Mouse (Mus musculus) frontal cortex, postnatal 25 days (tissue): Measurements from ENCODE around the gene Ryr3.

Source experiments
- DNase-seq, 2 experiments: peaks; one replicate each; pipeline ENCODE4 v3.0.0; 2022; ENCODE audit warnings: low spot score in 2 of 2

The Ryr3 gene

GRCm38 (mm10) chr2:112912611-112913010, 304.3 kb downstream of the Ryr3 start:
- DNase-seq: no peak

DNA sequence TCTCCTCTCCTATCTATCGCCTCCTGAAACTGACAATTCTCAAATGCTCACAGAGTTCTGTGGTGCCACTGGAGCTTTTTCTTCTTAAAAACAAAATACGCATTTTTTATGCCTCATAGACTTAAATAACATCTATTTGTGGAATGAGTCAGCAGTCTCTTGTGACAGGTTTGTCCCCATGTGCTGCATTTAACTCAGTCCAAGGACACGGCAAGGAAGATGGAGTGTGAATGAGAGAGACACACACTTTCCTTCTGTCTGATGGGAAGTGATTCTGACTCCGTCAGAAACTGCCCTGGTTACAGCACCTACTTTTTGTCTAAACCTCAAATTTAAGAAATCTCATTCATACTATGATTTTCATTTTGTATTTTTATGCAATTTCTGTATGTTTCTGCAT, 306.3 kb downstream of the Ryr3 start:
- DNase-seq: no peak

DNA sequence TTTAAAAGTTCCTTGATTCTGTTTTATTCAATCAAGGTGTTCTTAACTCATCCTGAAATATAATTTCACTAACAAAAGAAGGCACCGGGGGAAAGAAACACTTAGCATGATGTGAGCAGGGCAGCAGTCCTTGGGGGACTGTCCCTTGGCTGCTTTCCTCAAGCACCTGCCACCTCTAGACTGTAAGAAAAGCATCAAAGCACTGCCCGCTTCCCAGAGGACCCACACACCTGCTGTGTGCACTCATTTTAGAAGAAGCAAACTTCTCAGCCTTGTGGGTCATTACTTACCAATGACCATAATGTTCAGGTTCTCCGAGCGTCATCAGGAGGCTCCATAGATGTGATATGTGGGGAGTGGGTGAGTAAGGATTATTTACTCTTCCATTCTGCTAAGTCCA, 307.8 kb downstream of the Ryr3 start:
- DNase-seq: no peak

GRCm38 (mm10) chr2:112900747-112901146, 316.1 kb downstream of the Ryr3 start:
- no peak for DNase-seq

DNA sequence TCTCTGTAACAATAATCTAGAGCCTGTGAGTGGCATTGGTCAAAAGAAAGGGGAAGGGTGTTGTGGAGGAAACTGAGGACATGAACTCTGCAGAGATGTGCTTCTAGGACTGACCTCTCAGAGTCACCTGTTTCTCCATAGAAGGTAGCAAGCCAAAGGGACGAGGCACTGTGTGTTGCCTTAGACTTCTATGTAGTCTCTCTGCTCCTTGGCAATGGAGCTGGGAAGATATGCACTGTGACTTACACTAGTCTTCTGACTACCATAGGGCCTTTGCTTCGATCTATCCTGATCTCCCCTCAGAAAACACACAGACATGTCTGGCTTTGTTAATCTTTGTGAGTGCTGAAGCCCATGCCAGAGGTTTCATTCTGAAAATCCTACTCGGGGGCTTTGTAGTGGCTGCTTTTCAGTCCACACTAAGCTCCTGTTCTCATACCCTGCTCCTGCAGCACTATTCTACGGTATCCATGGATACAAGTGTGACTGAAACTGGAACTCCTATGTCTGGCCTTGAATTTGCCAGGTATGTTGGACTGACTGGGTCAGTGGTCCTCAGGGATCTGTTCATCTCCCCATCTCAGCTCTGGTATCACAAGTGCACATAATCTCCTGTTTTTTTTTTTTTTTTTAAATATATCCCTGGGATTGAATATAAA, 332.3 kb downstream of the Ryr3 start:
- no peak for DNase-seq

DNA sequence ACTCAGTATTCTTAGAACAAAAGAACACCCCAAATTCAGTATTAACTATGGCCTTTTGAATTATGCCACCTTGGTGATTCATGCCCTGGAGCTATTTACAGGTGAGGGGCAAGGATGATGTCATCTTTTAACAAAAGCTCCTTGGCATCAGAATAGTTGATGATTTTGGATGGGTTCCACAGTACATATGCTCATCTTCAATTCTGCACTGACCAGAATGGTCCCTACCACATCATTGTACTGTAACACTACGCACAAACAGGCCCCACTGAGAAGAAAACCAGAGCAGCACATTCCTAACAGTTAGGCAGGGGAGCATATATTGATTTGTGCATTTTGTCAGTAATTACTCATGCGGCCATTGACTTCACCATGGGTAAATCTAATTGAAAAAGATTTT, 335.1 kb downstream of the Ryr3 start:
- DNase-seq: no peak

DNA sequence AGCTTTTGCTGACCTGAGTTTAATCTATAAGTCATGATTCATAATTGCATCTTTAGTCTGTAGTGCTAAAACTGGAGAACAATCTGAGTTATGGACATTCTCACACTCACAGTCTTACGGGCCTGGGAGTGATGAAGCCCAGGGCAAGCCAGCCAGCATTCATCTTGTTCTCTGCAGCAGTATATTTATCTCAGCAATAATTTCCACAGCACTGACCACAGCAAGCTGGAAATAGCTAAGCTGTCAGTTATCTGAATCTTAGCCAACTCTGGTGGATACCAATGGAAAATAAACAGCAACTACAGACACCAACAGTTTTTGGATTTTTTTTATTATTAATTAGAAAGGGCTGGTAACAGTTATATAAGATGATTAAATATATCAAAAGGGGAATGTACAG, 335.5 kb downstream of the Ryr3 start:
- no peak for DNase-seq

DNA sequence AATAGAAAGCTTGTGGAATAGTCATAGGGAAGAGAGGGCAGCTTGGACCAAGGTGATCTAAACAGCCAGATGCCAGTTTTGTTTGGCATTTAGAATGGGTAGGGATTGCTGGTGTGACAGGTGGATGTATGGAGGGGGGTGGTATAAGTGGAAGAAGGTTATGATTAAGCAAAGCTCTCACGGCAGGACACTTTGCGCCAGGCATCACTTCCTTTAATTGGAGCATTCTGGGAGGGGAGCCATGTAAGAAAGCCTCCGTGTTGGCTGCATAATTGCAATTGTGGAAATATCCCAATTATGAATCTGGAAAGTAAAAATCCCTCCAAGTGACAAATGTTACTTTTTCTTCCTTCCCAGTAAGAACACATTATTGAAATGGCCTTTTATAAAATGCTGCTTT, 339.5 kb downstream of the Ryr3 start:
- DNase-seq: no peak

DNA sequence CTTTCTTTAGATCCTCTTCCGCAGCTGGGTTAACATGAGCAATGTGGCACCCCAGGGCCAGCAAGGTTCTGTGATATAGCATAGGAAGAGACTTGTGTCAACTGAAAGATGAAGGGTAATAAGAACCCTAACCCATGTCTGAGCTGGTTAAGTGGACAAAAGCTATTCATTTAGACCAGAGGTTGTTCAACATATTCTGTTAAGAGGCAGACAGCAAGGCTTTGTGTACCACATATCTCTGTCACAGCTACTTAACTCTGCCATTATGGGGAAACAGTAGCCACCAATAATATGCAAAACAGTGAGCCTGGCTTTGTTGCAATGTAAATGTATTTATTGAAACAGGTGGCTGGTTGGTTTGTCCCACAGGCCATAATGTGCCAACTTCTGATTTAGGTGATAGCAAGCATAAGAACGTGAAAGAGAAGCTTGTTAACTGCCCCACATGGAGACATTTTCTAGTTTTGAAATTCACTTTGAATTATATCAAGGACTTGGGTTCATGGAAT, 350.8 kb downstream of the Ryr3 start:
- DNase-seq: no peak

GRCm38 (mm10) chr2:112861792-112862191, 355.1 kb downstream of the Ryr3 start:
- no peak for DNase-seq

DNA sequence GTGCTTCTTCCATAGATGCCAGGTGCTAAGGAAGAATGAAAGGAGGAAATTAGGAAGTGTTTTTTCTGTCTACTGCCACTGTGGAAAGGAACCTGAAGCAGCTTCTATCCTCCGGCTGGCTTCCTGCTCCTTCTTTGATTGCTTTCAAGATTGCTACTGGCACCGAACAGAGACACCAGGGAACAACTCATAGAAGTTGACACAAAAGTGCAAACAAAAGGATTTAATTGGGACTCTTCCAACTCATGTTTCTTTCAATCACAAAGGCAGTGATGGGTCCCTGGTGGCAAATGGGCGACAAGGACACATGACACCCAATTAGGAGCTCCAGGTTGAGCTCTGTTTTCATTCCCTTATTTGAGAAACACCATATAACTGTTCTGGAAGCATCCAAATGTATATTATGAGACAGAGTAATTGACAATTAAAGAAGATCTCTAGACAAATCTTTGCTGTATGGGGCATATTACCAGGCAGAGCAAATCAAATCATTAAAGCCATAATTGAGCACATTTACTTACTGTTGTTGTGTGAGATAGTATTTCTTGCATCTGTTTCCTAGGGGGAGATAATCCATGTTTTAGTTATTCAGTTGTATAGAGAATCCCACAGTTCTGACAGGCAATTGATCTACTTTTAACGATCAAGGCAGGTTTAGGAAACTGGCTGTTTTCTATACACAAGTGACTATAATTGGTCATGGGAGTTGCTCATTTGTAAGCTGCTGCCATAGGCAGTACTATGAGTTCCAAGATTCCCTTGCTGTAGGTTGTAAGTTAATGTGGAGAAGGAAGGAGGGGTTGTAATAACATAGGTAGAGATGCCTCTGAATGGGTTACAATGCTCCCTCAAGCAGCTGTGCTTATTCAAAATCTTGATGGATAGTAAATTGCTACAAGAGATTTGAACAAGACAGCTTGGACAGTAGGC, 371.0 kb downstream of the Ryr3 start:
- no peak for DNase-seq

DNA sequence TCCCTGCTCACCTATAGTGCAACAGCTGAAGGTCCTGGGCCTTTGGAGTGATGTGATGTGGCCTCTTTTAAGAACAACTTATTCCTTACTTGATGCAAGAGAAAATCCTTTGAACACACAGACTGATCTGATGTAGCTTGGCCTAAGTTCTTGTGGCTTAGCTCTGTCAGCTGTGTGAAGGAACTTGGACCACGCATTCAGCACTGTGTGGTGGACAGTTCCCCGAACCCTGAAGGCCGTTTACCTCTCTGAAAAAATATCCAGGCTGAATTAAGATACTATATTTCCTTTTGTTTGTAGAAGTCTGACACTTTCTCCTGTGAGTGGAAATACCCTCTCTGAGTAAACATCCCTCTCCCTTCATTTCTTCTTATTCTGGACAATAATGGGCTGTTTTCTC, 374.0 kb downstream of the Ryr3 start:
- DNase-seq: no peak

GRCm38 (mm10) chr2:112831423-112832305, 385.2 kb downstream of the Ryr3 start:
- no peak for DNase-seq

- no peak for DNase-seq
Observed at GRCm38 (mm10) chr2:112826571-112826970, 390.3 kb downstream of the Ryr3 start.

DNA sequence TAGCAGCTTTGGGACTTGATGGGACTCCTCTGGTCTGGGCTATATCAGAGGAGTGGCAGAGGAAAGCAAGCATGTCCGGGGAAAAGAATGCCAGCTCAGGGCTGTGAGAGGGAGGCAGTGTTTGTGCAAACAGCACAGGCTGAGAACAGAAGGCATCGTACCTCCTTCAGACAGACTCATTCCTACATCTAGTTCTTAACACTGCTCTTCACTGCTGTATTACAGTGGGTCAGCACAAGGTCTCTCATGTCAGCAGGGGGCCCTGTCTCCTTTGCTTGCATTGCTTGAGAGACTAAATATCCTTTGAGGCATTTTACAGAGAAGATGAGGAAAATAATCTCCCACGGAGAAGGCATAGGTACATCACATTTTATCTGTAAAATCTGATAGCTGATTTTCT, 394.2 kb downstream of the Ryr3 start:
- no peak for DNase-seq

DNA sequence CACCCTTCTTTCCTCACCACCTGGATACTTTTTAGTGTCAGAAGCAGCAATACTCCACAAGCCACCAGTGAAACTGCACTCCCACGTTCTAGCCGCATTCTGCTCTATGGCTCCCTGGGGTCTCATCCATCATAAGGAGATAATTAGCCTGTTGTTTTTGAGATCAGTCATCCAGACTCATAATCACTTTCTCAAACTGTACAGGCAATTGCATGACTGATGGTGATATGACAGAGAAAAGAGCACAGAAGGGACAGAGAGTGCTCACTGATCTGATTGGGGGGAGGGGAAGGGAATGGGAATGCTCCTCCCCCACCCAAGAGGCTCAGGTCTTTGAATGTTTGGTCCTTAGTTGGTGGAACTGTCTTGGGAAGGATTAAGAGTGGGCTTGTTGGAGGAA, 397.8 kb downstream of the Ryr3 start:
- DNase-seq: no peak

- no peak for DNase-seq
Observed at GRCm38 (mm10) chr2:112816976-112817375, 399.9 kb downstream of the Ryr3 start.

DNA sequence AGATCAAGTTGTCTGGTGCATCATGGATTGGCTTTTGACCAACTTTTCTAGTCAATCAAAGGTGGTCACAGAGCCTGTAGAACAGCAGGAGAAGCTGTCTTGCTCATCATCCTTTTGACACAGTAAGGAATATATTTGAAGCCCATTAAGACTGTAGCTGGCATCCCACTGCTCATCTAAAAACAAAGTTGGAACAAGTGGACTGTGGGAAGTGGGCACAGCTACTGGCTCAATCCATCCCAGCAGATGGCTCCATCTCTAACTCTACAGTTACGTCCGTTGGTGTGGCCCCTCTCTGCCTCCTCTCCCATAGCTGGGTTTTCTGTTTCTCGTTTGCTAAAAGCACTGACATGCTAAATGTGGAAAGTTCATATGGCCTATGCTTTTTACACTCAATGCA, 400.9 kb downstream of the Ryr3 start:
- DNase-seq: no peak

- no peak for DNase-seq
Observed at GRCm38 (mm10) chr2:112812637-112813402, 404.1 kb downstream of the Ryr3 start.

DNA sequence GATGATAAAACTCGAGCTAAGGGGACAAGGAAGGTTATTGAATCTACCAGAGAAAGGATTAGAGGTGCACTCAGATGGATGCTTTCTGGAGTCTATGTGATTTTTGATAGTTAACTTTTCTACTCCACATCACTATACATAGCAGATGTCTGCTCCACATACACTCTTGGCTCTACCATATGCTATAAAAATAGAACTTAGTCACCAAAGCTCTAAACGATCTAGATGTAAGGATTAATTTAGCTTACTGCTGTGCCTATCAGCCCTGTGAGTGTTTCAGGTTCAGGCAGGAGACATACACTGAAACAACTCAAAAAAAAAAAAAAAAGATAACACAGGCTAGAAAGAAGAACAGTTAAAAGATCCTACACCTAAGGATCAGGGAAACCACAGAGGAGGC, 410.9 kb downstream of the Ryr3 start:
- no peak for DNase-seq

GRCm38 (mm10) chr2:112799995-112800353, 416.9 kb downstream of the Ryr3 start:
- DNase-seq: peak; percentile 39 to 55
